Mouse (Mus musculus) forebrain, embryonic 12.5 days (tissue): Measurements from ENCODE around the gene Ndufs1. TPM values are rescaled to one million over a fixed set of nuclear protein-coding genes. Genes with fewer than 3 reads are reported as not detected.
A peak's percentile ranks its signal among the peaks of the same experiment; 100 is the strongest.

Experiments used
- ATAC-seq: fragments of 200-750 bp; cut with Nextera tagmentation; 2 replicates; pipeline ENCODE4 v1.8.0; 2017; ENCODE audit warnings: moderate TSS enrichment; ENCODE audit not compliant: low FRiP score
- H3K27ac ChIP-seq: fragments of 300-500 bp; sonication (generic); 2 replicates; pipeline ENCODE4 v1.5.1; 2016; ENCODE audit warnings: mild to moderate bottlenecking
- H3K27me3 ChIP-seq: fragments of 300-500 bp; sonication (generic); 2 replicates; pipeline ENCODE4 v1.6.1; 2016; ENCODE audit warnings: mild to moderate bottlenecking
- H3K36me3 ChIP-seq: fragments of 300-500 bp; sonication (generic); replicated peaks from 2 replicates; pipeline ENCODE4 v1.6.1; 2016; ENCODE audit warnings: mild to moderate bottlenecking
- H3K4me1 ChIP-seq: fragments of 300-500 bp; sonication (generic); 2 replicates; pipeline ENCODE4 v1.6.1; 2016
- H3K4me2 ChIP-seq: fragments of 300-500 bp; sonication (generic); 2 replicates; pipeline ENCODE4 v1.6.1; 2016; ENCODE audit warnings: mild to moderate bottlenecking, moderate library complexity
- H3K4me3 ChIP-seq: fragments of 300-500 bp; sonication (generic); replicated peaks from 2 replicates; pipeline ENCODE4 v1.5.1; 2016; ENCODE audit warnings: mild to moderate bottlenecking
- H3K9ac ChIP-seq: fragments of 300-500 bp; sonication (generic); 2 replicates; pipeline ENCODE4 v1.6.1; 2016; ENCODE audit warnings: mild to moderate bottlenecking
- H3K9me3 ChIP-seq: fragments of 300-500 bp; sonication (generic); 2 replicates; pipeline ENCODE4 v1.6.1; 2016
- whole genome bisulfite sequencing: fragments of 180-500 bp; shearing (Covaris S2); methylation state at CpG from one replicate; pipeline ENCODE4 v1.1.7; 2016; 5-methylcytosine and 5-hydroxymethylcytosine counted together
- polyA plus RNA-seq: library from polyadenylated mRNA; unstranded; fragments of >200 nt; fragmentation: Nextera tagmentation; extraction: Ambion mirVana; gene quantifications from 2 replicates; pipeline ENCODE4 v1.2.1, GENCODE M21; 2016

The Ndufs1 gene
- 122 and 129 TPM in 2 replicates for polyA plus RNA-seq

GRCm38 (mm10) chr1:63176604-63177421 lies at the start of gene Ndufs1, which contains the start of gene Eef1b2:
Gene Ndufs1, minus strand, starts transcription at chr1:63176833.
Gene Eef1b2, plus strand, starts transcription at chr1:63176825.
- H3K4me1 ChIP-seq: peaks cover 28% of the 10 kb centered on the region

DNA sequence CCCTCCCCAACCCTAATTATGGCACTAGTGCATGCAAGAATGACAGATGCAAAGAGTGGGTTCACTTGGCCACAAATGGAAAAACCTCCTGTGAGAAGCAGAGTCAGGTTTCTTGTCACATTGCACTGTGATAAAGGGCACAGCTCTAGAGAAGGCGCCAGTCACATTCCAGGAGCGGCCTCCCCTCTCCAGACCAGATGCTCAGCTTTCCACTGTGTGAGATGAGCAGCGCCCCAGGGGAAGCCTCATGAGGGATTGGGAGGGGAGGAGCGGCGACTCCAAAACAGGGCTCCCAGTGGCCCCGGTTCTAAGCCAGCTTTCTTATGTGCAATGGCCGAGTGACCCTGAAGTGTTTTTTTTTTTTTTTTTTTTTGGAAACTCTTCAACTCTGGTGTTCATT lies 49.3 kb upstream of the Ndufs1 start:
- no peaks in the 10 kb centered on the region for H3K9me3 ChIP-seq
- H3K4me1 ChIP-seq: peaks cover 3% of the 10 kb centered on the region; the same call in 1 of the 2 replicates
- H3K27ac ChIP-seq: no peak overlapping the region
- no peak overlapping the region for H3K9ac ChIP-seq
- H3K4me3 ChIP-seq: no peak overlapping the region
- no peak for ATAC-seq
- no peaks in the 10 kb centered on the region for H3K27me3 ChIP-seq
- H3K36me3 ChIP-seq: no peaks in the 10 kb centered on the region
- WGBS: 8% methylated on average over 7 of the region's 7 CpGs
- no peak overlapping the region for H3K4me2 ChIP-seq

More at GRCm38 (mm10) chr1:63176604-63177421, at the start of gene Ndufs1, which contains the start of gene Eef1b2:
- peak; percentile 86 for ATAC-seq
- Histone ChIP-seq H3K9ac (peak within 1 kb of the TSS; percentile 93), H3K4me3 (peak within 1 kb of the TSS; percentile 92), H3K9me3 (no peaks in the 10 kb centered on the region), H3K27ac (peak within 1 kb of the TSS; percentile 83), H3K27me3 (no peaks in the 10 kb centered on the region), H3K4me2 (peak within 1 kb of the TSS; percentile 84), H3K36me3 (peaks cover 27% of the 10 kb centered on the region)
- under 1% methylated on average over 72 of the region's 72 CpGs for WGBS

- Histone ChIP-seq H3K9ac (no peak overlapping the region), H3K4me3 (no peak overlapping the region), H3K36me3 (no peaks in the 10 kb centered on the region), H3K9me3 (no peaks in the 10 kb centered on the region), H3K4me2 (no peak overlapping the region), H3K4me1 (peaks cover 3% of the 10 kb centered on the region; the same call in 1 of the 2 replicates), H3K27ac (no peak overlapping the region), H3K27me3 (no peaks in the 10 kb centered on the region)
- ATAC-seq: no peak
- 90% methylated on average over 4 of the region's 4 CpGs for WGBS
Observed at GRCm38 (mm10) chr1:63225009-63225408, 48.4 kb upstream of the Ndufs1 start.

- Histone ChIP-seq H3K36me3 (no peaks in the 10 kb centered on the region), H3K4me1 (peaks cover 7% of the 10 kb centered on the region; the same call in 1 of the 2 replicates), H3K27ac (no peak overlapping the region), H3K9me3 (peaks cover 5% of the 10 kb centered on the region; the same call in 1 of the 2 replicates), H3K4me3 (no peak overlapping the region), H3K27me3 (no peaks in the 10 kb centered on the region), H3K4me2 (no peak overlapping the region), H3K9ac (no peak overlapping the region)
- WGBS: 93% methylated on average over 4 of the region's 4 CpGs
- no peak for ATAC-seq
Observed at GRCm38 (mm10) chr1:63219277-63219676, 42.6 kb upstream of the Ndufs1 start.

DNA sequence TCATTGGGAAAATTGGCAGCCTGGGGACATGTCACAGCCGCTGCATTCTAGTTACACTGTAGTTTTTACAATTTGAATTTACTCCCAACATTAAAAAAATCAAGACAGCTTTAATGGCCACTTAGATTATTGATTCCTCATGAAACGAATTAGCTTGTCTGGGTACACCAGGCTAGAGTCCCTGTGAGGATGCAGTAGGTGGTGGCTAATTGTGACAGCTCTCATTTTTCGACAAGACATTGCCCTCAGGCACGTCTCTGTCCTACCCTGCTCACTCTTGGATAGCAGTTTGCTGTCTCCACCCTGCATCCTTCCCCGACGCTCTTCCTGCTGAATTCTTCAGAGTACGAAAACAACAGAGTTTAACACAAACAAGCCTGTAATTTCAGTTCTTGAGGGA lies 38.0 kb upstream of the Ndufs1 start:
- no peak overlapping the region for H3K9ac ChIP-seq
- ATAC-seq: 0 out of 2 replicates have a peak, but pooled peaks have one; percentile 36
- H3K4me2 ChIP-seq: no peak overlapping the region
- 51% methylated on average over 7 of the region's 7 CpGs for WGBS
- H3K4me3 ChIP-seq: no peak overlapping the region
- H3K27ac ChIP-seq: 0 out of 2 replicates have a peak overlapping the region, but pooled peaks have one; percentile 13
- H3K36me3 ChIP-seq: no peaks in the 10 kb centered on the region
- no peaks in the 10 kb centered on the region for H3K27me3 ChIP-seq
- H3K9me3 ChIP-seq: peaks cover 5% of the 10 kb centered on the region; the same call in 1 of the 2 replicates
- peaks cover 18% of the 10 kb centered on the region for H3K4me1 ChIP-seq

GRCm38 (mm10) chr1:63214271-63214558 lies 37.6 kb upstream of the Ndufs1 start, which contains the start of gene Gpr1:
Gene Gpr1, minus strand, starts transcription at chr1:63214543.
- Histone ChIP-seq H3K4me1 (peaks cover 18% of the 10 kb centered on the region), H3K4me2 (peak within 1 kb of the TSS; percentile 48), H3K27ac (0 out of 2 replicates have a peak within 1 kb of the TSS, but pooled peaks have one; percentile 13), H3K4me3 (peak within 1 kb of the TSS; percentile 22; the same call in 1 of the 2 replicates), H3K27me3 (no peaks in the 10 kb centered on the region), H3K9me3 (peaks cover 4% of the 10 kb centered on the region; the same call in 1 of the 2 replicates), H3K9ac (peak within 1 kb of the TSS; percentile 12; the same call in 1 of the 2 replicates), H3K36me3 (no peaks in the 10 kb centered on the region)
- ATAC-seq: no peak
- 32% methylated on average over 3 of the region's 3 CpGs for WGBS

DNA sequence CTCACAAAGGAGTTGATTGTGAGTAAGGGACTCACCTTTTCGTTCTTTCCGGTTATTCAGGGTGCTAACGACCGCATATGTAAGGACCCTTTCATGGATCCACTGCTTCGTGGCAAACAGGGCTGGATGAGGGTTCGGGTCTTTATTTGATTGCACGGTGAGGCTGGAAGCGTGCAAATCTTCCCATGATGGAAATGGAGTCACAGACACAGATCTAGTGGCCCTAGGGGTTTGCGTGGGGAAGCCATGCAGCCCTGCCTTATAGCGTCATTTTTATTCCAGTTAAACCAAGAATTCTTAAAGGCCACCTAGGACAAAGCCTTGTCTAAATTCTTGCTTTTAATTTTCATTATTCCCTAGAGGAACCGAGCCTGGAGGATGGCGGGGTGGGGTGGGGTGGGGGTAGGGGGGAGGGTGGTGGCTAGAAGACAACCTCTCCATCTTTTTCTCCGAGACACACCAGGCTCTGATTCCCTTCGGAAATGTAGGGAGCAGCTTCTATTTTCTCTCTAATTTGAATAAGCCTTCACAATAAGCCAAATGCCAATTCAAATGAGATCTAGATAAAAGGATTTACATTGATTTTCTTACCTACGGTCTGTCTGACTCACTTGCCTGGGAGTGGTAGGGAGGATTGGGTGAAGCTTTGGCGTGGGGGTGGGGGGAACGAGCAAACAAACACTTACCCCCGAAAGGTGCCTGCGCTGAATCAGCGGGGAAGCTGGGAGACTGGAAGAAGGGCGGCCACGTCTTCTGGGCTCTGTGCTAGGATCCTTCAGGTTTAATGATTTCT lies 37.0 kb upstream of the Ndufs1 start:
- peaks cover 18% of the 10 kb centered on the region for H3K4me1 ChIP-seq
- H3K27me3 ChIP-seq: no peaks in the 10 kb centered on the region
- H3K27ac ChIP-seq: no peak overlapping the region
- ATAC-seq: peak; percentile 60
- WGBS: 15% methylated on average over 22 of the region's 22 CpGs
- peak overlapping the region; percentile 48 for H3K4me2 ChIP-seq
- peak overlapping the region; percentile 22; the same call in 1 of the 2 replicates for H3K4me3 ChIP-seq
- no peaks in the 10 kb centered on the region for H3K36me3 ChIP-seq
- no peaks in the 10 kb centered on the region for H3K9me3 ChIP-seq
- peak overlapping the region; percentile 12; the same call in 1 of the 2 replicates for H3K9ac ChIP-seq

- Histone ChIP-seq H3K27ac (no peak overlapping the region), H3K4me2 (no peak overlapping the region), H3K9me3 (no peaks in the 10 kb centered on the region), H3K4me3 (no peak overlapping the region), H3K4me1 (peaks cover 22% of the 10 kb centered on the region), H3K9ac (no peak overlapping the region), H3K27me3 (no peaks in the 10 kb centered on the region), H3K36me3 (no peaks in the 10 kb centered on the region)
- 21% methylated on average over 6 of the region's 6 CpGs for WGBS
- ATAC-seq: no peak
Observed at GRCm38 (mm10) chr1:63209861-63210529, 33.4 kb upstream of the Ndufs1 start.

GRCm38 (mm10) chr1:63207607-63208006 lies 31.0 kb upstream of the Ndufs1 start:
- 83% methylated on average over 3 of the region's 3 CpGs for WGBS
- no peak for ATAC-seq
- no peak overlapping the region for H3K4me3 ChIP-seq
- H3K4me2 ChIP-seq: no peak overlapping the region
- H3K27me3 ChIP-seq: no peaks in the 10 kb centered on the region
- H3K36me3 ChIP-seq: no peaks in the 10 kb centered on the region
- peaks cover 26% of the 10 kb centered on the region for H3K4me1 ChIP-seq
- no peak overlapping the region for H3K9ac ChIP-seq
- H3K9me3 ChIP-seq: no peaks in the 10 kb centered on the region
- H3K27ac ChIP-seq: no peak overlapping the region

DNA sequence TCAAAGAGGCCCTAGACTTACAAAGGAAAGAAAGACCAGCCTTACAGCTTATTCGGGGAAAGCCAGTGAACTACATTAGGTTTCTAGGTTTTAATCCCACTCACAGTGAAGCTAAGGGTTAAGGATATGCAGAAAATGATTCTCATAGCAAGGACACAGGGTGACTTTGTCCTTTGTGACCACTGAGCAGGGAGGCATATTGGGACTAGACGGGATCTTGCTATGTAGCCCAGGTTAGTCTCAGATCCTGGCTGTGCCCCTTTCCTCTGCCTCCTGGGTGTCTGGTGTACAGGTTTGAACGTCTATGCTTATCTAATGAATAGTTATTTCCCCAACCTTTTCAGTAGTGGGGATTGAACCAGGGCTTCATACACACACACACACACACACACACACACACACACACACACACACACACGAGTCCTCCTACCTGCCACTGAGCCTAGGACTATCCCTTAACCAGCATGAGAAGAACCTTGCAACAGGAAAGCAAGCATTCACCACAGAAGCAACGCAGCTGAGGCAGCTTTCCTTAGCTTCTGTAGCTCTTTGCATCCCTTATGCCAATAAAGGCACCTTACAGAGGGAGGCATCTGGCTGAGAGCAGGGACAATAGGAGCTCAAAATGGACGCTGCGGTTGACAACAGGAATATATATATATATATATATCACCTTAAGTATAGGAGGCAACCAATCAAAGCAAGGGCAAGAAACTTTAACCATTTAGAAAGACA lies 28.2 kb upstream of the Ndufs1 start:
- Histone ChIP-seq H3K9me3 (peaks cover 7% of the 10 kb centered on the region), H3K27ac (peak overlapping the region; percentile 84), H3K9ac (no peak overlapping the region), H3K36me3 (no peaks in the 10 kb centered on the region), H3K4me3 (no peak overlapping the region), H3K27me3 (no peaks in the 10 kb centered on the region), H3K4me1 (peaks cover 26% of the 10 kb centered on the region), H3K4me2 (peak overlapping the region; percentile 34)
- 12% methylated on average over 7 of the region's 7 CpGs for WGBS
- peak; percentile 10; the same call in 1 of the 2 replicates for ATAC-seq

GRCm38 (mm10) chr1:63203950-63204659 lies 27.5 kb upstream of the Ndufs1 start:
- H3K27ac ChIP-seq: peak overlapping the region; percentile 84
- 3% methylated on average over 7 of the region's 7 CpGs for WGBS
- H3K4me1 ChIP-seq: peaks cover 26% of the 10 kb centered on the region
- H3K4me3 ChIP-seq: no peak overlapping the region
- no peak overlapping the region; the same call in 1 of the 2 replicates for H3K9ac ChIP-seq
- no peaks in the 10 kb centered on the region for H3K36me3 ChIP-seq
- no peaks in the 10 kb centered on the region for H3K27me3 ChIP-seq
- peak overlapping the region; percentile 34 for H3K4me2 ChIP-seq
- H3K9me3 ChIP-seq: peaks cover 10% of the 10 kb centered on the region
- ATAC-seq: peak; percentile 89
